Mouse (Mus musculus) G1E (cell line): ENCODE measurements around the gene Kcnh6.

Experiments
- CTCF ChIP-seq: IDR thresholded peaks from 2 replicates; pipeline ENCODE4 v1.5.1; 2012; ENCODE audit warnings: low read depth, low read length, inconsistent platforms, mixed read lengths
- GATA1 ChIP-seq: IDR thresholded peaks from 2 replicates; pipeline ENCODE4 v1.6.1; 2012; ENCODE audit warnings: borderline replicate concordance, low read length, inconsistent platforms, mixed read lengths

DNA sequence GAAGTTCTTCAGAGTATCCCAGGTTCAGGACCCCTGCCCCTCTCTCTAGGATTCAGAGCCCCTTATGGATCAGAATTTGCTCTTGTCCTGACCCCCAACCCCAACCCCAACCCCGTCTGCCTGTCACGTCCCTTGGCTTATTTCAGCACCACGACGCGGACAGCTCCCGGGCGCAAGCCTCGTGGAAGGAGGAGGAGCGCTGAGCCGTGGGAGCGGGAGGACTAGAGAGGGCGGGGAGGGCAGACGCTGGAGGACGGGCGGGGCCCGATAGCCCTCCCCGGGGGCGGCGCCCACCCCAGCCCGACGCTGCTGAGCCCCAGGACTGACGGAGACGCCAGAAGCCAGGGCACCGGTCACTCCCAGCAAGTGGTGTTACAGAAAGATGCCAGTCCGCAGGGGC is at the start of gene Kcnh6:
- TF ChIP-seq CTCF (no peak), GATA1 (no peak)
